Mouse (Mus musculus) right cerebral cortex, adult 2 months (tissue): ENCODE results near the gene Gm49355.
"Not testable (repeated sequence)": the region's sequence is repeated elsewhere in the genome, so short reads cannot be mapped to it uniquely, and the experiment has no call there.

Source experiments
- DNase-seq, 2 experiments: peaks; one replicate each; pipeline ENCODE4 v3.0.0; 2021 to 2022; ENCODE audit warnings: low spot score in 2 of 2

Gm49355 gene

DNA sequence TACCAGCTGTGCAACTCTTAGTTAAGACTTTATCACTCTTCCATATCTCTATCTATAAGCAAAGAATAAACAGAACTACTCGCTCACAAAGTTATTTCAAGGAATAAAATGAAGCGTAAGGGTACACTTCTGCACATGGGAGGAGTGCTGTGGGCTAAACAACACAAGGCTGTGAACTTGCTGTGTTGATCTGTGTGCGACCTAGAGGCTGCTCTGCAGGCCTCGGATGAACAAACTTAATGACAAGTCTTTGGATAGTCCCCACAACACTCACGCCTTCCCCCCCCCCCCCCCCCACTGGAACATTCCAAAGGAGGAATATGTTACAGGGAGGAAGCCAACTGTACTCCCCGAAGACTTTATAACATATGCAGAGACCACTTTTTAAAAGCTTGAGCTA is at the start of gene Gm49355:
Gene Gm49355, plus strand, starts transcription at position 336 of the 400 bp plus-strand sequence.
- no peak for DNase-seq

- no peak for DNase-seq
Measured at GRCm38 (mm10) chr14:12243726-12244125, 40.0 kb upstream of the Gm49355 start.

GRCm38 (mm10) chr14:12276031-12276430 is 7.7 kb upstream of the Gm49355 start:
- DNase-seq, result no peak

DNA sequence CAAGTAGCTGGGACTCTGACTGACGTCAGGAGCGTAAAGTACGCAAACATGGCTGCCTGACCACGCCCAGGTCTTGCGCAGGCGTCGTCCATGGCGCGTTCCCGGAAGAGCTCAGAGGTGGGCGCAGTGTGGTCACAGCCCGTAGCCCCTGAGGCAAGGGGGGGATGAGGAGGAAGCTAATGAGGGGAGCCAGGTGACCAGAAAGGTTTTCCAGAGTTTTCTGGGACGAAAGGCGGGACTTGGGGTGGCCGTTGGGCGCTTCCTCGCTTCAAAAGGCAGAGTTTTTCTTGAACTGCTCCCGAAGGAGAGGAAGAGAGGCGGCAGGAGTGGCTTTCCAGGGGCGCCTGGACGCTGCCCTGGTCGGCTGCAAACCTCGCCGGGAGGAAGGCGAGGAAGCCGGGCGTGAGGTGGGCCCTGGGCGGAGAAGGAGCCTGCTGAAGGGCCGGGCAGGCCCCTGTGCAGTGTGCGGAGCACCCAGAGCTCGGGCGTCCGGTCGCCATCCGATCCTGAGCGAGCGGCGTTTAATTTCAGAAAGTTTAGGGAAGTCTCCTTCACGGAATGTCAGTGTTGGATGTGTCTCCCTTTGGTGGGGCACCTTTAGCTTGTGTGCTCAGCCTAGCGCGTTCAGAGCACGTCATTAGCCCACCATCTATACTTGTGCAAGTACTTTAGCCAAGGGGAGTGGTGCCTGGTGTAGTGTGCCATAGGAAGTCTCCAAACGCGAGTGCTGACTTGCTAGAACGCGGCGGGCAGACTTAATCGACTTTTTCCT is 551 bp downstream of the Gm49355 start, which contains the start of gene 3830406C13Rik:
Gene 3830406C13Rik, plus strand, starts transcription at position 33 of the 772 bp plus-strand sequence.
- DNase-seq, result peak; percentile 82 to 90

GRCm38 (mm10) chr14:12289747-12290146 is 6.0 kb downstream of the Gm49355 start:
- not testable (repeated sequence) for DNase-seq

DNA sequence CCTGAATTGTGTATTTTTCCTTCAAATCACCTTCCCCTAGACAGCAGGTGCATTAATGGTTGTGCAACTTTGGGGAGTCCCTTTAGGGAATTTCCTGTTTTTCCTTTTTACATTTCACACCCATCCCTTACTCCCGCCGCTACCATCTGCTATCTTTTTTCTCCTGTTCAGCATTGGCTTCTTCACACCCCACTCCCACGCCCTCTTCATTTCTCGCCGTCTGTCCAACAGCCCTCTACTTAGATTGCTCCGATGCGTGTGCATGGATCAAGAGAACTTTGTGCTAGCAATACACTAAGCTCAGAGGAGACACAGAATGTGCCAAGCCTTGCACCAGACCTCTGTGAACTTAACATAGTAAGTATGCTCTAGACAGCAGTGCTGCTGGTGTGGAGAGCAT is 12.6 kb downstream of the Gm49355 start:
- peak; percentile 85 to 86 for DNase-seq

DNA sequence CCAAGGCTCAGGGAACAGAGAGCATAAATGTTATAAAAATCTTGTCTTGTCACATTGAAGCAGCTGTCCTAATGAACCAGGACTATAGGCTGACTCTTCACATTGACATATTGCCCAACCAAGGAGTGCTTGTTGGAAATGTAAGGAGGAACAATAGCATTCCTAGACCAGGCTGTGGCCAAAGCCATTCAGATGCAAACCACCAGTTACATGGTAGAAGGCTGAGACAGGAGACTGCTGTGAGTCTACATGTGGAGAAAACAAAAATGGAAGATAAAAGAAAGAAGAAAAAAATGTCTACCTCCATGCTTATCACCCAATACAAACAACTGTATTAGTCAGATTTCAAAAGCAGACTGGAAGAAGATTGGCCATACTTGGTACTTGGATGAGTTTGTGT is 15.4 kb downstream of the Gm49355 start:
- DNase-seq, result no peak

GRCm38 (mm10) chr14:12299654-12300053 is 15.9 kb downstream of the Gm49355 start:
- no peak for DNase-seq

DNA sequence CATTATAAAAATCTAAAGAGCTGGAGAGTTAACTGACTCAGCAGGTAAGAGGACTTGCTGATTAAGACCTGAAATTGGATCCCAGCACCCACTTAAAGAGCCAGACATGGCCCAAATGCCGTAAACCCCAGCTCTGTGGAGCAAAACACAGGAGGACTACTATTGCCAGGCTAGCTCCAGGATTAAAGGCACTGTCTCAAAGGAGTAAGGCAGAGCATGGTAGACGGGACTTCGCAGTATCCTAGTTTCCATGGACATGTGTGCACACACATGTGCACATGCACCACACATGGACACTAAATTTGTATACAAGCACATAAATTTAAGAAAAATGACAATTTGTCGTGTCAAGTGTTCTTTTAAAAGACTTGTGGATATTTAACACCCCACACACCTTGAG is 16.5 kb downstream of the Gm49355 start:
- DNase-seq, result no peak

- DNase-seq, result peak; percentile 36 to 44
Measured at GRCm38 (mm10) chr14:12300677-12301076, 16.9 kb downstream of the Gm49355 start.

DNA sequence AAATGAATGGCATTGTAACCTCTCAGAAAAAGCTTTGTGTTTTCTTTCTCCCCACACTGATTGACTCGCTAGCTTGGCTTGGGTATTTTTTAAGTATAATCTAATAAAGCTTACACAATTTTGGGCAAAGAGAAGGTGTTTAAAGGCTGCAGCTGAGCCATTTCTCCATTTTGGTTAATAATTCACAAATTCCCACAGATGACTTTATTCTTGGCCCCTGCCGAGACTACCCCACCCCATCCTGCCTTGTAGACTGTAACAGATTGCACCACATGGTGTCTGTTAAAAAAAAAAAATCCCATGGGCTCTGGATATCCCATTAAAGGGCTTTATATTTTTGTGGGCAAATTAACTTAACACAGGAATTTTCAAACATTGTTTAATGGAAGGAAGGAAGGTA is 19.3 kb downstream of the Gm49355 start:
- DNase-seq, result no peak

DNA sequence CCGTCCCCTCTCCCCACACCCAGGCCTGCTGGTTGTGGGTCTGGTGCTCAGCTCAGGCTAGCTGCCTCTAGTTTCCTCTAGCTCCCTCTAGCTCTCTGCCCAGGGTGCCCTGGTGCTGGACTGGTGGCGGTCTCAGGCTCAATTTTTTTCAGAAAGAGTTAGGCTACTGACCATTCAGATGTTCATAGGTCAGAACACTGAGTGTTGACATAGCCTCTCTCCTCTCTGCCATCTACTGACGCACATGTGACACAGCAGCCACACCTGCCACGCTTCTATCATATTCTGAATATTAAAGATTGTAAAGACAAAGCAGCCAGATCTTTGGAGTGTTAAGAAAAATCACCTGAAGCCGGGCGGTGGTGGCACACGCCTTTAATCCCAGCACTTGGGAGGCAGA is 49.8 kb downstream of the Gm49355 start:
- no peak for DNase-seq

DNA sequence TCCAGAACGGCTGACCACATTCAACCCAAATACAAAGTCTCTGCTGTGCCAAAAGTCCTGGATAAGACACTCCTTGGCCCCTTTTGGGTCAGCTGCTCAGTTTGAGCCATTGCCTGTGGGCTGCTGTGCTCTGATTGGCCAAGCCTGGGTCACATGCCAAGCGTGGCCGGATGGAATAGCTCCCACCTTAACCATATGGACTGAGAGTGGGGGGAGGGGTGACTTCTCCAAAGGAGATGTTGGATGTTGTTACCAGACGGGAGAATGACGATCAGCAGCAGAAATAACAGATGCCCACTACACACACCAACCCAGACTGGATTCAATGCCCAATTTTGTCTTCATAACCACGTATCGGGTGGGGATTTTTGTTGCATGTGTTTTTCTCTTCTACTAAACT is 51.1 kb downstream of the Gm49355 start:
- DNase-seq, result no peak

DNA sequence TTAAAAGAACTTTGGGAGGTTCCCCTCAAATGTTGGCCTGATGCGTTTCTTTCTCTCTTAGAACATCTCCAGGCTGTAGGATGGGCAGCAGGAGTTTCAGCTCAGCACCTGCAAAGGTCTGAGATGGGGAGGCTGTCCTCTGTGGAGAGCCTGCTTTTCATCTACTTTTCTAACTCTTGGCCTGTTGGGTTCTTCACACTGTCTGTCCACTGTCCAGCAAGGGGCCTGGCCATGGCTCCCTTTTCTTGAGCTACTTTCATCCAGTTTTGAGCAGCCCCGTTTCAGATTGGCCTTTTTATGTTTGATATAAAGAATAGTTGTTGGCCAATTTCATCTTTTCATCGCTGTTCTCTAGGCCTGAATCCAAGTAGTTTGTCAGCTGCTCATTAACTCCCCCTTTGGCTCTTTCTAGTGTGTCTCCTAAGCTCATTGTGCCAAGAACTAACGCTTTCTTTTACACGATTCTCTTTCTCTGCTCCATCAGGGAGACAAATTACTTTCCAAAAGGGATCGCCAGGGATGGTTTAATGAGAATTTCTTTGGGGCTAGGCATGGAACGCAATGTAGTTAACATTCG is 53.7 kb downstream of the Gm49355 start:
- DNase-seq, result peak; percentile 12 to 35

GRCm38 (mm10) chr14:12337998-12338809 is 54.4 kb downstream of the Gm49355 start:
- peak in 1 of 2 experiments; percentile 46 for DNase-seq

DNA sequence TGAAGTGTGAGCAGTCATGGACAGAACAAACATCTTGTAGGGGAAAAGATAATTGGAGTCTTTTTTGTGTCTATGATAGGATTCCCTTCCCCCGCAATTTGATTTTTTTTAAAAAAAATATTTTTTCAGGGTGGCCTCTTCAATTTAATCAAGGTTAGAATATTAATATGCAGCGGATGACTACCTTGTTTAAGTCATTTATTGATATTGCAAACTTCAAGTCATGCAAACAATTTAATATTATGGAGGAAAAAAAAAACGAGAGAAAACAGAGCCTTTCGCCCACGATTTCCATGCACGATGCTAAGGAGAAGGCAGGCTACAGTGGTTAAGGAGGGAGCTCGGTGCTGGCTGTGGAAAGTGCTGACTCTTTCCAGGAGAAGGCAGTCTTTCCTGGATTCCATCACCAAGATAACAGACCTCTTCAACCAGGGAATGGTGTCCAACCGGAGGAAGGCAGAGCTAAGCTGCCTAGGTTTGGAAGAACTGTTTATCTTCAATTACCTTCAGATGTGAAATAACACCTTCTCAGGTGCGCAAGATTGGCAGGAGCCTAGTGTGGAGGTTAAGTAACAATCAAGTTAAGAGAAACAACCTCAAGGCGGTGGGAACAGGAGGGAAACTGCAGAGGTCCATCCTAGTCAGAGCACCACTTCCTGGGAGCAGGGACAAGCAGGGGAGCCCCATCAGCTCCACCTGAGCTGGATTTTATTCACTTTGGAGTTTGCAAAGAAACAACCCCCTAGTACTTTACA is 55.2 kb downstream of the Gm49355 start:
- no peak for DNase-seq

DNA sequence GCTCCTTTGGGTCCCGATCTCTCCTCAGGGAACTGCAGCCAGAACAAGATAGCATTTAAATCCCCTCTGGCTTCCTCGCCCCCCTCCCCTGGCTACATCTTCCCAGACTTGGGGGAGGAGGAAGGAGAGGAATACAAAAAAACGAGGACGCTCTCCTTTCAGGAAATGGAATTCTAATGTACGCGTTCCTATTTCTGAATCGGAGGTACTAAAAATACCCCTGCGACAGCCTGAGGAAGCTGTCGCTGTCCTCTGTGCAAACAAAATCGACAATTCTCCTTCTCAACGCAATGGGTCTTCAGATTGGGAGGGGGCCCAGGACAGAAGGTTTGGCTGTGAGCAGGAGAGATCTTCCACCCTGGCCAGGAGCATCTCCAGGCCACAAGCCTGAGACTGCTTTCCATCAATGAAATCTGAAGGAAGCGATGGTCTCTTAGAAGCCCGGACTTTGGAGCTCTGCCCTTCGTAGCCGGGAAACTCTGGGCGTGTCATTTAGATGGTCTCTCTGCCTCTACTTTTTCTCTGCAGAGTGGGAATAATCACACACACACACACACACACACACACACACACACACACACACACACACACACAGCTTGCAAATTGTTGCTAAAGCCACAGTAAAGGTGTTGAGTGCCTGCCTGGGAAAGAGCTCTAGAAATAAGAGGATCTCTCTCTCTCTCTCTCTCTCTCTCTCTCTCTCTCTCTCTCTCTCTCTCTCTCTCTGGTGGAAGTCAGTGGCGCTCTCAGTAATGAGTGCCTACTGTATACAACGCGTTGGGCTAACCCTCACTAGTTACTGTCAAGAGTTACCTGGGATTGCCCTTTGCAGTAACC is 56.7 kb downstream of the Gm49355 start:
- DNase-seq, result peak; percentile 8 to 49

DNA sequence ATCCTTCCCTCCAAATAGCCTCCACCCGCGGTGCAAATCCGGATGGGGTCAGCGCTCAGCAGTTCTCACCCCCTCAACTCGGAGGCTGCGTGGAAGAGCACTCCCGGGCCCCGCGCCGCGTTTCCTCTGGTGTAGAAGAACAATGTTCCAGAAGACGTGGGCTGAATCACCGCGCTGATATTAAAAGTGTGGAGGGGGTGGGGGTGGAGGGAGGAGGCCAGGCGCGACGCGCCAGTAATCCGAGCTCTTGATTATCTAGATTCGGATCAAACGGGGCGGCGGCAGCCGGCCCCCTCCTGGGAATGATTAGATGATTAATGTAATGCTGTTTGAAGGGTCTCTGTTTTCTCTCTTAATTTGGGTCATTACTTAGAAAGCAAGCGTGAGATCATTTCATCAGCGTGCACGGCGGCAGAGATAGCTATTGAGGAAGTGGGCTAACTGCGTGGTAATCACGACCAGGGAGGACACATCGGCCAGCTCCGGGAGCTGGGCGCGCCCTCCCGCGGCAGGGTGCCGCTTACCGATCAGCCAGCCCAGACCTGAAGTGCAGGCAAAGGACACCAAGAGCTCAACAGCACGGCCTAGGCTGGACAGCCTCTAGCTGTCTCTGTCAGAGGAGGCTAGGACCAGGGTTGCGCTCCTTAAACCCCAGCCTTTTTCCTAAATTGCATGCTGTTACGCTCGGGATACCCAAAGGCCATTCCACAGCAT is 57.5 kb downstream of the Gm49355 start:
- peak; percentile 31 to 53 for DNase-seq

DNA sequence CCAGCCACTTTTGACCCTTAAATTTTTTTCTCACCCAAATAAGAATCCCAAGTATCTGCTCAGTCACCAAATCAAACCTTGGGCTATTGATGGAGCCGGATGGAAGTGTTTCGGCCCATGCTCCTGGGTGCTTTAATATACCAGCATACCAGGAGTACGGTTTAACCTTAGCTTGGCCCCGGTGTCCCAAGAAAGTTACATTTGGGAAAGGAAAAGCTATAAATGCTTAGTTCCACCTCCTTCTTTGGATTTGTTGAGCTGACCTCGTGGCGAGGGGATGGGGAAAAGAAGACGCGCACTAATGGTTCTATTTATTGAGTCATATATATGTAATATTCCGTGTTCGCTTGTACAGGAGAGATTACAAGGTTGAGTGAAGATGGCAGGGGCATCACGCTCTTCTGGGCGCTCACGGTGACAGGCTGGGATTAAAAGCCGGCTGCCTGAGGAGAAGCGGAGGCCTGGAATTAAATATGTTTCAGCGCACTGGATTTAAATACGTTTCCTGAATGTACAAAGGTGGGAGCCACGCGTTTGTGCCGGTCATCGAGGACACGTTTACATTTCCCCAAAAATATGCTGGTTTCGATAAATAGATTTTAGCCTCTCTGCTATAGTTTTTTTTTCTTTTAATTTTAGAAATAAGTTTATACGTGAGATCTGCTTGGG is 58.1 kb downstream of the Gm49355 start:
- DNase-seq, result no peak
